Mouse (Mus musculus) thymus, adult 2 months (tissue): ENCODE measurements around the gene Armc7.

Experiments
- CTCF ChIP-seq: fragments of 200-500 bp; IDR thresholded peaks from 2 replicates; pipeline ENCODE4 v1.5.1; 2012; ENCODE audit warnings: mild to moderate bottlenecking, control low read depth, low read length, moderate library complexity, borderline replicate concordance; ENCODE audit not compliant: control insufficient read depth, poor library complexity, insufficient read depth; ENCODE audit errors: extremely low read depth
- POLR2A ChIP-seq: fragments of 200-500 bp; IDR thresholded peaks from 2 replicates; pipeline ENCODE4 v1.6.1; 2012; ENCODE audit warnings: mild to moderate bottlenecking, low read length, control low read depth, moderate library complexity; ENCODE audit not compliant: control insufficient read depth, poor library complexity, insufficient read depth; ENCODE audit errors: extremely low read depth

DNA sequence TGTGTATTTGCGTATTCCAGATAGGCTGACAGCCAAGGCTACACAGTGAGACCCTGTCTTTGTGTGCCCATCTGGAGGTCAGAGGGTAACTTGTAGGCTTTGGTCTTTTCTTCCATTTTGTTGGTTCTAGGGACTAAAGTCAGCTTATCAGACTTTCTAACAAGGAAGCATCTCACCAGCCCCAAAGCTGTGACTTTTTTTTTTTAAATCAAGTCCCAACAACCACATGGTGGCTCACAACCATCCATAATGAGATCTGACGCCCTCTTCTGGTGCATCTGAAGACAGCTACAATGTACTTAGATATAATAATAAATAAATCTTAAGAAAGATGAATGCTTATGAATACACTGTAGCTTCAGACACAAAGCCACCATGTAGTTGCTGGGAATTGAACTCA lies 62.6 kb downstream of the Armc7 start:
- TF ChIP-seq POLR2A (no peak), CTCF (no peak)
